Mouse (Mus musculus) MEL-GATA-1-ER (cell line): ENCODE measurements around the gene Sfxn3.

Experiments used
- DNase-seq: peaks from one replicate; pipeline ENCODE4 v3.0.0-alpha.2; 2012; ENCODE audit warnings: low read depth; ENCODE audit errors: extremely low read depth

The Sfxn3 gene

DNA sequence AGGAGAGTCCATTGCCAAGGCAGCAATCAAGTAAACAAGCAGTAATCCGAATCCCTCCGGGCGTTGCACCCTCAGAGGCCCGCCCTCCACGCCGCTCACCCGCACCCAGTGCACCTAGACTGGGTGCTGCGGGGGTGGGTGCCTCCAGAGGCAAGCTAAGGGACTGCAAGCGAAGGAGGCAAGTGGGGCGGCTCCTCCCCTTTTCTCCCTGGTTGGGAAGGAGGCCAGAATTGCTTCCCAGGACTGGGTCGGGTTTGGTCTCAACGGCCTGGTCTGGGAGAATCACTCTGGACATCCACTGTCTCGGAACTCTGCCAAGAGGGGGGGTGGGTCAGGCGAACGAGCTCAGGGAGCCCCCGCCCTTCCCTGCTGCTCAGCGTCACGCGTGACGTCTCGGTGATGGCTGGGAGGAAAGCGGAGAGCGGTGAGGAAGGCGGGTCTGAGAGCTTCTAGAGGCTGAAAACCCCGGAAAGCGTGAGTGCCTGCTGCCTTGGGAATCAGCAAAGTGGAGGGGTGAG is at the start of gene Sfxn3:
Gene Sfxn3, plus strand, starts transcription at position 87 of the 518 bp plus-strand sequence.
- peak; percentile 77 for DNase-seq

DNA sequence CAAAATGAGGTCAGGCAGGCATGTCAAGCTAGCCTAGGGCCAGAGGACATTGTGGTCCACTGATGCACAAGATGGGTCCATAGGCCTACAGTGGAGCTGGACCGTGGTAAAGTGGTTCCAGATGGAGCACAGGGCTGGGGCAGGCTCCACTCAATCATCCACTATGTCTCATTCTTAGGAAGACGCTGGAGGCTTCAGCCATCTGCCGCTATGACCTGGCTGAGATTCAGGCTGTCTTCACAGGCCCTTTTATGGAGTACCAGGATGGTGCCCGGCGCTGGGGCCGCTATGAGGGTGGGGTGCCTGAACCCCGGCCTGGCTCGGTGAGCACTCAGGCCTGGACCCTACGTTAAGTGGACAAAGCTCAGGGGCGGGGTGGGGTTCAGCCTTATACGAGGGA is 49.5 kb upstream of the Sfxn3 start:
- DNase-seq: no peak

DNA sequence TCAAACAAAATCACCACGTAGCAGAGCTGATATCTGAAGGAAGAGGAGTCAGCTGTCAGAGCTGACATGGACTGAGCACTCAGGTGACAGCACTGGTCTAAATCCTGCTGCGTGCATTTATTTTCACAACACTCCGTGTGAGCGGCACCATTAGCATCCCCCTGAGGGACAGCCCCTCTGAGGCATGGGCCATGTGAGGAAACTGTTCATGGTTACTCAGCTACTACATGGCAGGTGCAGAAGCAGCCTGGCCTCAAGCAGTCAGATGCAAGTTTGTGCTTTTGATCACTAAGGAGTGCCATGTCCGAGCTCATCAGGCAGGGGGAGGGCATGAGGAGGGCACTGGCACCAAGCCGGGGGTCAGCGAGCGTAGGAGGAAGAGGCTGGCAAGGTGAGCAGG is 47.7 kb upstream of the Sfxn3 start:
- DNase-seq: no peak

DNA sequence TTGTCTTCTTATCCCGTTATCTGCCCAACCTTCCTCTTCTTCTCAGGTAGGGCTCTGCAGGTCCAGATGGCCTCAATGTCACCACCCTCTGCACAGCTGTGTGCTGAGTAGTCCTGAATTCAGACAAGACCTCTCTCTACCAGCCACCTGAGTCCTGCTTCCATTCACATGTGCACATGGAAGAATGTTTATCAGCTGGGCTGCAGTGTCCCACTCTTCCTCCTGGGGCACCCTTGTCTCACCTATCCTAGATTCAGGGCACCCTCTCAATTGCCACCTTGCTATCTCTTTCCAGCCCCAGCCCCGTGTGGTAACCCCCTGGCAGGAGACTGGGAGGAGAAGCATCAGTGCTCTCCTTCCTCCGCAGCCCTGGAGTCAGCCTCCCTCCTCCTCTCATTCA is 45.0 kb upstream of the Sfxn3 start:
- no peak for DNase-seq

DNA sequence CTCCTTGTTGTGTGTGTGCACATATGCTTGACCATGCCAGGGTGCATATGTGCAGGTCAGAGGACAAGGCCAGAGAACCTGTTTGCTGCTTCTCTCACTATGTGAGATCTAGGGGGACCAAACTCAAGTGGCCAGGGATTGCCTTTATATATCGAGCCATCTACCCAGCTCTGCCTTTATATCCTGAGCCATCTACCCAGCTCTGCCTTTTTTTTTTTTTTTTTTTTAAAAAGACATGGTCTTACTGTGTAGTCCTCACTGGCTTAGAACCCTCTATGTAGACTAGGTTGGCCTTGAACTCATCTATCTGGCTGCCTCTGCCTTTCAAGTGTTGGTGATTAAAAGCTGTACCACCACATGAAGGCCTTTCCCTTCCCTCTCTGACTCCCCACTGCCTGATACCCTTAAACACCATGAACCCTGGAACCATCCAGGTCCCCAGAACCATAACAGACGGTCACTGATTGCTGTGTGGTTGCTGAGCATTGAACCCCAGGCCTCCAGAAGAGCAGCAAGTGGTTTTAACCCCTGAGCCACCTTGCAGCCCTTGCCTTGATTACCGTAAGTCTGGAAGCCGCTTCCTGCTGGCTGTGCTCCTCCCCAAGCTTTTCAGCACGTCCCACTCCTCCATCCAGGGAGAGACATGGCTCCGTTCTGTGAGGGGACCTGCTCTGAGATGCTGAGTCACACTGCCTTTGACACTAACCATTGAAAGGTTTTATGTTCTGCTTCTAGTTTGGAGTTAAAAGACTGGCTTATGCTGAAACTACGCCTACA is 43.4 kb upstream of the Sfxn3 start:
- DNase-seq: no peak

DNA sequence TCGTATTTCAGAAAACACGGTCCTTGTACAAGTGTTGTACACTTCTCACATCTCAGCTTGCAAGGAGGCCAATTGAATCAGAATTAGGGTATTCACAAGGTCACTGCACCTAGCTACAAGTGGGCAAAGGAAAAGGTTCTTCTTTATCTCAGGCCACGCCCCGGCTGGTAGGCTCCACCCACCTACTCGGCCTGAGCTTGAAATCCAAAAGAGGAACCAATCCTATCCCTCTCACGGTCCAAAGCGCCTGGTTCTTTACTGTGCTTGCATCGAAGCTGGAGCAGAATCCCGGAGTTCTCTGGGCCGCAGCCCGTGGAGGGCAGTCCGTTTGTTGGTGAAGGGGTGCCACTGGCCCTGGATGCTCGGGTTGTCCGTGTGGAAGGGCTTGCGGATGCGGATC is 41.9 kb upstream of the Sfxn3 start, which contains the start of gene Twnk:
Gene Twnk, plus strand, starts transcription at position 220 of the 400 bp plus-strand sequence.
- peak; percentile 88 for DNase-seq

DNA sequence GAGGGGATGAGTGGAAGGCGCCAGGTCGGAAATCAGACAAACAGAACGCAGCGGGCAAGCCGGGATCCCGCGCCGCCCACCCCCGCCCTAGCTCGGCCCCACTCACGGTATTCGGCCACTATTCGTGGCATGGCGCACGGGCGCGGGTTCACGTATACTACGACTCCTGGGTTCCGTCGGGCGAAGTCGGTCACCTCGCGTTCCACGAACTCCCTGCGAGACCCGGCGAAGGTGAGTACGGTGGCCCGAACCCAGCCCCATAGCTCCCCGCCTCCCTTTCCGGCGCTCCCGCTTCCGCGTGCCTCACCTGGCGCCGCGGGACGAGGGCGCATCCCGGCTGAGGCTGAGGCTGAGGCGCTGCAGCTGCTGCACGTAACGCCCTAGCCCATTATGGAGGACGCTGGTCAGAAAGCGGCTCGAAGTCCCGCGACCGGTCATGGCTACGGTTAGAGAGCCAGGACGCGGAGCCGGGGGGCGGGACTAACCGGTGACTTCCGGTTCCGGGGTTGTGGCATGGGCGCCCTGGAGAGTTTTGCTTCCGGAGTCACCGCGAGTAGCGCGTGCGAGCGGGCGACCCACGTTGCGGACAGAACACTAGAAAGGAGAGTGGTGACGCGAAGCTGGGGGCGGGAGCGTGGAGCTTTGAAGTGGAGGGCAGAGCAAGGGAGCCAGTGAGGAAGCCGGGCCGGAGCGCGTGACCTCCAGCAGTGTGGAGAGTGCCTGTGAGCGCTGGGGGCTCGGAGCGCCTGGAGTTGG is 41.2 kb upstream of the Sfxn3 start, which contains the start of gene Mrpl43:
Gene Mrpl43, minus strand, starts transcription at position 486 of the 756 bp plus-strand sequence.
- peak; percentile 84 for DNase-seq

DNA sequence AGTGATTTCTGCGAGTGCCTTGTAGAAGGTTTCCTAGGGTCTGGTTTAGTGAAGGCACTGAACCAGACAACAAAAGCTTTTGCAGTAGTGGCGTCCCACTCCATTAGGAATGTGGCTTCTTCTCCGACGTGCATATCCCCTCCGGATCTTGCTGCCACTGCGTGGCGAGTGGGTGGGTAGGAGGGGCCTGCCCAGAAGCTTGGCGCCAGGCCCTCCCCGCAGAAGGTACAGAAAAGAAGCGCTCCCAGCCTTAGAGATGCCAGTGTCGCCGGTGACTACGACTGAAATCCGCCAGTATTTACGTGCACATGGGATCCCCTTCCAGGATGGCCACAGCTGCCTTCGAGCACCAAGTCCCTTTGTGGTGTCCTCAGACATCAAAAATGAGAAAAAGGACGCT is 40.3 kb upstream of the Sfxn3 start:
- no peak for DNase-seq

DNA sequence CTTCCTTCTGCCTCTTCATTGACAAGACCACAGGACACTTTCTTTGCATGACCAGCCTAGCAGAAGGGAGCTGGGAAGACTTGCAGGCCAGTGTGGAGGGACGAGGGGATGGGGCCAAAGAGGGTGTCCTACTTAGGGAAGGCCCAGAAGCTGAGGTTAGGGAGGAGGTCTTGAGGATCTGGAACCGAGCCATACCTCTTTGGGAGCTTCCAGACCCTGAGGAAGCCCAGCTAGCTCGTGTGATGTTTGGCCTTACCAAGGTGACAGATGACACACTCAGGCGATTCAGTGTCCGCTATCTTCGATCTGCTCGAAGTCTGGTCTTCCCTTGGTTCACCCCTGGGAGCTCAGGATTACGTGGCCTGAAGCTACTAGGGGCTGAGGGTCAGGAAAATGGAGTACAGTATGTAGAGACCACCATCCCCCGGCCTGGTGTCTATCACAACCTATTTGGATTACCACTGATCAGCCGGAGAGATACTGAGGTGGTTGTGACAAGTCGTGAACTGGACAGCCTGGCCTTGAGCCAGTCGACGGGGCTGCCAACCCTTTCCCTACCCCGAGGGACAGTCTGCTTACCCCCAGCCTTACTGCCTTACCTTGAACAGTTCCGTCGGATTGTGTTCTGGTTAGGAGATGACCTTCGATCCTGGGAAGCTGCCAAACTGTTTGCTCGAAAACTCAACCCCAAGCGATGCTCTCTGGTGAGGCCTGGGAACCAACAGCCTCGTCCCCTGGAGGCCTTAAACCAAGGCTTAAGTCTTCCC is 39.7 kb upstream of the Sfxn3 start:
- DNase-seq: no peak

DNA sequence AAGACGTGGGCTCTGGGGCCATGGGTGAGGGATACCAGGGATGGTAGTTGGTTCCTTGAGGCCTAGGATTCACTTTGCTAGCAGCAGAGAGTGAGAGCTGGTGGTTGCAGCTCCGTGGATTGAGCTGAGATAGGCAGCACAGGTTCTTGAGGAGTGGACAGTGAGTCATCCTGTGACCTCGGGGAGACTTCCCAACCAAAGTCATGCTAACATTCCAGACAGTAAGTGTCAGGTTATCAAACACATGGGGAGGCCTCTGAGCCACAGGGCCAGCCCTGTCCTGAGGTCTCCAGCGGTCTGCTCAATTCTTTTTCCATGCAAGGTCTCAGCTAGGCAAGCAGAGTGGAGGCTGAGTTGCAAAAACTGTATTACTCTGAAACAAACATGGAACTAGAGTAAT is 36.7 kb upstream of the Sfxn3 start:
- no peak for DNase-seq

DNA sequence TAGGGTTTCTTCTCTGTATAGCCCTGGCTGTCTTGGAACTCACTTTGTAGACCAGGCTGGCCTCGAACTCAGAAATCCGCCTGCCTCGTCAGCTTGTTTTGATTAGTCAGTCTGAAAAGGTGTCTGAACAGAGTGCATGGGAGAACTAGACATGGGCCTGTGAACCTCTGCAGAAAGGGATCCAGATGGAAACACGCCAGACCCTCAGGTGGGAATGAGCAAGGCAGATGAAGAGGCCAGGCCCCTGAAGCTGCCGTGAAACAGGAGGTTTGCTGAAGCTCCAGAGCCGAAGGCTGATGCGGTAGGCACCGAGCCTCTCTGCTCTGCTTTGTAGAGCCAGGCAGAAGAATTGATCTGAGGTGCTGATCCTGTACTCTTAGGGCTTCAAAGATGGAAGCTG is 35.1 kb upstream of the Sfxn3 start:
- DNase-seq: no peak

DNA sequence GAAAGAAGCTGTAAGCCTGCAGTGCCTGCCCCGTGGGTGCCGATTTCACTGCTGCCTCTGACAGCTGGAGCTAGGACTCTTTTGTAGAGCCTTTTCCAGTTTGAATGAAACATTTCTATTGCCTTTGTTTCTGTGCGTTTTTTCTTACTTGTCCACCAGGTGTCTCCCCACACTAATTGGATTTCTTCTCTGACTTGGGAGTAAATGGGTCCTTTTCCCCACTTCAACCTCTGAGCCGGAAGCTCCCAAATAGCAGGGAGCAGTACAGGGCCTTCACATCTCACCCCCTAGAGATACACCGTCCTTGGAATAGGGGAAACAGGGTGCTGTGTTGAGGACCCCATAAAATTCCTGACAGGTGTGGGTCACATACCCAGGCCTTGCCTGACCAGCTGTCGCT is 34.7 kb upstream of the Sfxn3 start:
- DNase-seq: peak; percentile 37

DNA sequence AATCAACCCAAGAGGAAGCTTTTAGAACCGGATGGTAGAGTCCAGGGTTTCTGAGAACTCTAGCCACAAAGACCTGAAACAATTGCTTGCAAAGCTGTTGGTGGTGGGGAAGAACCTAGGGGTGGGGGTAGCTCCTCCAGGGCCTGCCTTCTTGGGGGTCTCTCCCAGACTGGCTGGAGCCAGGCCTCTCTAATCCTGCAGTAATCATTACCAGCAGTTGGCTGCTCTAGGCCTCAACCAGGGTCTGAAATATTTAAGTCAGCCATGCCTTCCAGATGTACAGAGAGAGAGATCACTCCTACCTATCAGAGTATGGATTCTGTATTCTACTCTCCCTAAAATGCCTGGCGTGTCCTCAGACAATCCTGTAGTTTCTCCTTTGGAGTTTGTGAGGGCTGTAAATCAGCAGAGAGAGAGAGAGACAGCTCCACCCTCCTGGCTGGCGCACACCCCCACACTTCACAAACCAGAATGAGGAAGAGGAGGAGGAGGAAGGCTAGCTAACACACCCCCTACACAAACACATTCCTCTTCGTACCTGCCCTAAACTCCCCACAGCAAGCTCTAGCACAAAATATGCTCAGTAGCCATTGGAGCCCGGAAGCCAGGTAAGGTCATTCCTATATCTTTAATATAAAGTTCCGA is 33.6 kb upstream of the Sfxn3 start:
- peak; percentile 35 for DNase-seq

DNA sequence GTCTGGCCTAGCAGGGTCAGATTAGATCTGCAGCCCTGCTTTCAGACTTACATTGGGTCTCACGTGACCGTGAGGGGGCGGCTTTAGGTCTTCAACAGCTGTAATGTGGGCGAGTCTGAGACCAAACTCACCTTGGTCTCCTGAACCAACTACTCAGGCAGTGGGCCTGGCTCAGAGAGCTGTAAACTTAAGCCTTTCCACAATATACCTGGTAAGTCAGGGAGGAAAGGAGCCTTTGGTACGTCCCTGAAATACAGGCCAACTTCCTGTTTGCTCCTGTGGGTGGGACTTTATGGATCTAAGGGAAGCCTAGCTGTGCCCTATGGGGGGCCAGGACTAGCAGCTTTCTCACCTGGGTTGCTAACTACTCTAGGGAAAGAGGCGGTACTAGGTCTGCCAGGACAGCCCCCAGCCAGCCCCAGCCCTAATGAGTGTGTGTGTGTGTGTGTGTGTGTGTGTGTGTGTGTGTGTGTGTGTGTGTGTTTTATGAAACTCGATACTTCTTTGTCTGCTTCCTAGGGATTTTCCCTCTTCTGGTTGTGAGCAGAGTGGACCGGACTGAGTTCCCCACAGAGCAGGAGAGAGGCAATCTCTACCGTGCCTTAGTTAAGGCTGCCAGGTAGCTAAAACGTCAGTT is 32.9 kb upstream of the Sfxn3 start, which contains the start of gene Lzts2:
Gene Lzts2, plus strand, starts transcription at position 80 of the 637 bp plus-strand sequence.
- DNase-seq: peak; percentile 36

DNA sequence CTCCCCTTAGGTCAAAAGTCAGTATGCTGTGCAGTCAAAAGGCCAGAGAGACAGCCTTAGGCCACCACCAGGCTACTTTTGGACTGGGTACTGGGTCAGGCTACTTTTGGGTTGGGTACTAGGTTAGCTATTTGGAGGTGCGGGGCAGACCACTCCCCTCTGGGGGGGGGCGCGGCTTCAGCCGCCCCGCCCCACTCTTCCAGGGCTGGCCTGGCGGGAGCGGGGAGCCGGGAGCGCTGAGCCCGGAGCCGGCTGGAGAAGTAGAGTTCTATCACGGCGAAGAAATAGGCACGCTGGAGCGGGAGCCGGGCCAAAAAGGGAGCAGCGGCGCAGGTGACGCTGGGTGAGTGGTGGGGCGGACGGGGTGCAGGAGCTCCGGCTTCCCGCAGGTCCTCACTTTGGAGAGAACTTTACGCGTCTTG is 32.3 kb upstream of the Sfxn3 start:
- no peak for DNase-seq

DNA sequence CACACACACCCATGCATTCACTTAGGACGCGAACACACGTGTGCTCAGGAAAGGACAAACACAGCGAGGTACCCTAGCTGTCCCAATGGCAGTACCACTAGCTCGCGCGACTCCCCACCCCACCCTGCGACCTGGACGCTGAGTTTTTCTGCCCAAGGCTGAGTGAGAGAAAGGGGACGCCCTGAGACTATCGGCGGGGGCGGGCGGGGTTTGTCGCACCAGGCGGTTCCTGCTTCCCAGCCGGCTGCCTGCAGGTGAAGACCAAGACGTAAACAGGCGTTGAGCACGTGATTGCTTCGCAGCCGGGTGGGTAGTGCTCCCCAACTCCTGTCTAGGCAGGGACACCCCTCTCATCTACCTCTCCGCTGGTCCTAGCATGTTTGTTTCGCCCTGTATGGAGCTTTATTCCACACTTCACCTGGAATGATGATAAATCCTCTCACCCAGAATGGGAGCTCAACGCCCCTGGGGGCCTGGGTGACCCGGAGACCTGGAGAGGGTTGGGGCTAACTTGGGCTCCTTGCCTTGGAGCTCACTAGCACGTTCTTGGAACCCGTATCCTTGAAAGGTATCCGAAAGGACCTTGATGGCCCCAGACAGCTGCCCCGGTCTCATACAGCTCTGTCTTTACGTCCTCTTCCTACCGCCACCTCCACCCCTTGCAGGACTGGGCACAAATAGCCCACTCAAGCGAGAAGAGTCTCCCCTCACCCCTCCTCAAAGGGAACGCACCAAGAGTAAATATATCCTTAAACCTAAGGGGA is 31.6 kb upstream of the Sfxn3 start:
- DNase-seq: peak; percentile 55

DNA sequence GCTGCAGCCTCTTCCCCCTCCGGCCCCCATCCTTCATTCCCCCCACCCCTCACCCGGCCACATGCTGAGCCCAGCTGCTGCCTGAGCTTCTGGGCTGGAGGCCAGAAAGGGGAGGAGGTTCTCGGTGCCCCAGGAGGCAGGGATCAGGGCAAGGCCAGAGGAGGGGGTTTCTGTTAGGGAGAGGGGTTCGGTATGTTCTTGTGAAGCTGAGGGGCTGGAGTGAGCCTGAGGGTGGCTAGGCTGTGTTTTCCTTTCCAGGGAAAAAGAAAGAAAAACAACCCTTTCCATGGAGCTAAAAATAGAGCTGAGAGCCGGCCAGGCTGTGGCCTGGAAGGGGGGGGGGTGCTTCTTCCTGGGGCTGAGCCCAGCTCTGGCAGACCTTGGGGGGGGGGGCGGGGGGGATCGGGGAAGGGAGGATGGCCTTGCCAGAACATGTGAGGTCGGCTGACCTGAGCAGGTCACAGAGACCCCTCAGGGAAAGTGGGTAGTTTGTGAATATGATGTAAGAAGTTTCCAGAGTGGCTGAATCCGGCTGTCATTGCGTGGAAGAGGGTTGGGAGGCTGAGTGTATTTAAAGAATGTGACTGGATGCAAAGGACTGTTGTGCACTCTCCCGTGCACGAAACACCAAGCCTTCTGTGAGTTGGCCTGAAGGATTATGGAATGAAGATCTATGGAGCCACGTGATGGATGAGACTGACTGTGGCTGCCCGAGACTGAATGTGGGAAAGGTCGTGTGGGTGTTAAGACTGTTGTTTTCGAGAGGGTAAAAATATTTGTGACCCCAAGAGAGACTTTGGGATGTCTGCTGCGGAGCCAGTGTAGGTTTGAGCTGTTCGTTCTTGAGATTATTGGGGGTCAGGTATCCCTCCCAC is 30.7 kb upstream of the Sfxn3 start:
- peak; percentile 30 for DNase-seq

DNA sequence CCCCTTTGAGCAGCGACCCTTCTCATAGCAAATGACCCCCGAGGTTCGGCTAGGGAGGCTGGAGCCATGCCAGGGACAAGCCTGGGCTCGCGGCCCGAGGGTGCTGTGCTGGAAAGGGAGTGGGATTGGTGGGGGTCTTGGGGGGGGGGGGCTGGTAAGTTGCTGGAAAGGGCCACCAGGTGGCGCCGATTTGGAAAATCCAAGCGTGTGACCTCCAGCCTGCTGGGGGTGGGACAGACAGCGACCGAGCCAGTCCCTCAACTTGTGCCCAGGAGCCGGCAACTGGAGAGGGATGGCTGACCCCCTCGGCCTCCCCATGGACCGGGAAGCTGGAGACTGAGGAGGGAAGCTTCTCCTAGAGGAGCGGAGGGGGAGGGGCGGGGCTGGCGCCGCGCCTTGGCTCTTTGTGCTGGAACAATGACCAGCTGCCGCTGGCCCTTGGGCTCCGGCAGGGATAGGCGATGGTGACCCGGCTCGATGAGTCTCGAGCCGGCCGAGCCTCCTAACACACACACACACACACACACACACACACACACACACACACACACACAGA is 30.0 kb upstream of the Sfxn3 start:
- peak; percentile 35 for DNase-seq
